Mouse (Mus musculus) midbrain, embryonic 11.5 days (tissue): ENCODE data around the gene Hist1h3b. TPM values are rescaled to one million over a fixed set of nuclear protein-coding genes. Genes with fewer than 3 reads are reported as not detected.
"Not testable (repeated sequence)": the region's sequence is repeated elsewhere in the genome, so short reads cannot be mapped to it uniquely, and the experiment has no call there.

Experiments
- ATAC-seq: fragments of 200-750 bp; cut with Nextera tagmentation; 2 replicates; pipeline ENCODE4 v1.8.0; 2017; ENCODE audit warnings: moderate TSS enrichment, moderate library complexity; ENCODE audit not compliant: low FRiP score
- DNase-seq: peaks from one replicate; pipeline ENCODE4 v3.0.0; 2015; ENCODE audit warnings: low spot score; ENCODE audit errors: missing footprints
- H3K27ac ChIP-seq: fragments of 300-500 bp; sonication (generic); 2 replicates; pipeline ENCODE4 v1.5.1; 2014; ENCODE audit warnings: low read depth, low read length
- H3K27me3 ChIP-seq: fragments of 300-500 bp; sonication (generic); 2 replicates; pipeline ENCODE4 v1.6.1; 2014; ENCODE audit warnings: mild to moderate bottlenecking, low read length, moderate library complexity, mixed read lengths; ENCODE audit not compliant: control insufficient read depth, insufficient read depth
- H3K36me3 ChIP-seq: fragments of 300-500 bp; sonication (generic); 2 replicates; pipeline ENCODE4 v1.6.1; 2014; ENCODE audit warnings: mild to moderate bottlenecking, low read length, moderate library complexity, mixed read lengths; ENCODE audit not compliant: control insufficient read depth, insufficient read depth
- H3K4me1 ChIP-seq: fragments of 300-500 bp; sonication (generic); 2 replicates; pipeline ENCODE4 v1.6.1; 2014; ENCODE audit warnings: low read length; ENCODE audit not compliant: control insufficient read depth, insufficient read depth
- H3K4me2 ChIP-seq: fragments of 300-500 bp; sonication (generic); 2 replicates; pipeline ENCODE4 v1.6.1; 2014; ENCODE audit warnings: mild to moderate bottlenecking, moderate library complexity
- H3K4me3 ChIP-seq: fragments of 300-500 bp; sonication (generic); 2 replicates; pipeline ENCODE4 v1.5.1; 2014; ENCODE audit warnings: low read depth, low read length
- H3K9ac ChIP-seq: fragments of 300-500 bp; sonication (generic); 2 replicates; pipeline ENCODE4 v1.6.1; 2014; ENCODE audit warnings: low read length
- H3K9me3 ChIP-seq: fragments of 300-500 bp; sonication (generic); 2 replicates; pipeline ENCODE4 v1.6.1; 2016; ENCODE audit warnings: low read length; ENCODE audit not compliant: control insufficient read depth
- WGBS: fragments of 180-500 bp; shearing (Covaris S2); extraction: QIAGEN DNeasy Blood & Tissue Kit; methylation state at CpG from one replicate; pipeline ENCODE4 v1.1.7; 2014; 5-methylcytosine and 5-hydroxymethylcytosine counted together
- polyA plus RNA-seq: library from polyadenylated mRNA; unstranded; fragments of >200 nt; fragmentation: Nextera tagmentation; extraction: Ambion mirVana; gene quantifications from 2 replicates; pipeline ENCODE4 v1.2.1, GENCODE M21; 2014

The Hist1h3b gene
- polyA plus RNA-seq, 1 experiment from 2014 or later: 13.2 TPM

DNA sequence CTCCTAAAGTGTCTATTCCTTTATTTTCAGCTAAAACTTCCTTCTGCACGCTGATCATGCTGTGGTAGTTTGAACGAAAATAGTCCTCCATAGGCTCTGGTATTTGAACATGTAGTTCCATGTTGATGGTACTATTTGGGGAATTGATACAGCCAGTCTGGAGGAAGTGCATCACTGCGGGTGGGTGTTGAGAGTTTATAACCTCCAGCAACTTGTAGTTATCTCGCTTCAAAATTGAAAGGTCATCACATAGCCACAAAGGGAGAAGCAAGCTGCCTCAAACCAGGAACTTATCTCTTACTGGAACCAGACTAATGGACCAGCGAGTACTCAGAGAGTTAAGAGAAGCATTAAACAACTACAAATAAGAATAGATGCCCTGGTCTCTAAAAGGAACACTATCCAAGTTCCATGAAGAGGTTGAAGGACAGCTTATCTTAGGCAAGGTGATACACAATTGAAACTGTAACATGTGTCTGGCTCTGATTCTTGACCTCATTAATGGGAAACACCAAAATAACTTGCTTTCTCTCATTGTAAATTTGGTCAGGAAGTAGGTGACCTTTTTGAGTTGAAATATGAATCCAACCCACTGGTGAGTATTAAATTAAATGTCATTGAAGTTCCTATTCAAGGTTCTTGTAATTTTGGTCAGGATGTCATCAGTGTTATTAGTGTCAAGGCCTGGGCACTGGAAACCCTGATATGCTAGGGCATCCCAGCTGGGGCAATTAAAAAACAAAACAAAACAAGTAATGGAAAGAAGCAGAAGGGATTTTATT, 35.6 kb upstream of the Hist1h3b start:
- Histone ChIP-seq H3K4me3 (no peak overlapping the region), H3K9ac (no peak overlapping the region), H3K27me3 (no peaks in the 10 kb centered on the region), H3K27ac (no peak overlapping the region), H3K36me3 (no peaks in the 10 kb centered on the region), H3K4me1 (no peaks in the 10 kb centered on the region), H3K4me2 (no peak overlapping the region), H3K9me3 (no peaks in the 10 kb centered on the region)
- ATAC-seq: no peak
- DNase-seq: no peak
- 84% methylated on average over 5 of the region's 5 CpGs for WGBS

DNA sequence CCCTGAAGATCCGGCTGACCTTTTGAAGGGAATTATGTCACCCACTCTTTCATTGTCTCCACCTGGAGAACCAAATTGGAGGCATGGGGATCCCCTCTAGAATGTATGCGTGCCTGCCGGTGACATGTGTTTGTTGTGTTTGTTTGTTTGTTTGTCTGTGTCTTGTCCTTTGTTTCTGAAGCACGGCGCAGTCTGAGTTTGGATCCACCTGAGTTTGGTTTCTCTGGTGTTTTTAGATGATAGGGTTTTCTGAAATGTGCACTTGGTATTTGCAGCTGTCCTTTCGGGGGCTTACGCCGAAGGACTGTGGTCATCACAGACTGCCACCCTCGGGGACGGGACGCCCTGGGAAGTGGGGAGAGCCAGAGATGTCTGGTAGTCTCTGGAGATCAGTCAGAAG, 34.9 kb upstream of the Hist1h3b start:
- Histone ChIP-seq H3K27ac (no peak overlapping the region), H3K27me3 (no peaks in the 10 kb centered on the region), H3K9me3 (no peaks in the 10 kb centered on the region), H3K9ac (no peak overlapping the region), H3K4me1 (no peaks in the 10 kb centered on the region), H3K4me3 (no peak overlapping the region), H3K36me3 (no peaks in the 10 kb centered on the region), H3K4me2 (no peak overlapping the region)
- DNase-seq (no peak), ATAC-seq (no peak)
- 53% methylated on average over 11 of the region's 11 CpGs for WGBS

DNA sequence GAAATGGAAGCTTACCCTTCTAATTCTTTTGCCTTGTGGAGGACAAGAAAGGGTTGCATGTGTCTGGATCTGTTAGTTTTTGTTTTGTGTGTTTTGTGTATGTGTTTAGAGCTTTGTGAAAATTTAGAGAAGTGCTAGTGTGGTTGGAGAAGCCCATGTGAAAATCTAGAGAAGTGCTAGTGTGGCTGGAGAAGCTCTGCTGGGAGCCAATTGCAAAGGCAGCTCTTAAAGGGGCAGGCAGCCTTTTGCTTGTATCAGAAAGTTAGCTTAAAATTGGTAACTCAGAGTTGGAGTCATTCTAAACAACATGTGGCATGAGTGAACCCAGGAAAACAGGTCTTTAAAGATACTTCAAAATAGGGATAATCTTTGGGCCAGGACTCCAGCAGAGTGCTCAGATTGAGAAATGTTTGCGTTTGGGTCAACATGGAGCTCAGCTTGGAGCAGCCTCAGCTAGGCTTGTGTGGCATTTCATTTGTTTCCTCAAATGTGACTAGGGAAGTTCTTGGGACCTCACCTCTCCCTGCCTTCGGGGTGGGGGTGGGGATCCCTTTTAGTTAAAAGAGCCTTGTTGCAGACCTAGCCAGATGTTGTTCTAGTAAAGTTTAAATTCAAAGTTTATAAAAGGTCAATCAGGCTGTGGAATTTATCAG, 34.3 kb upstream of the Hist1h3b start:
- H3K4me1 ChIP-seq, H3K27ac ChIP-seq, ATAC-seq, DNase-seq, H3K9ac ChIP-seq, H3K4me3 ChIP-seq, H3K36me3 ChIP-seq, H3K4me2 ChIP-seq, H3K9me3 ChIP-seq, H3K27me3 ChIP-seq: not testable (repeated sequence)
- 12% methylated on average over 2 of the region's 2 CpGs for WGBS

DNA sequence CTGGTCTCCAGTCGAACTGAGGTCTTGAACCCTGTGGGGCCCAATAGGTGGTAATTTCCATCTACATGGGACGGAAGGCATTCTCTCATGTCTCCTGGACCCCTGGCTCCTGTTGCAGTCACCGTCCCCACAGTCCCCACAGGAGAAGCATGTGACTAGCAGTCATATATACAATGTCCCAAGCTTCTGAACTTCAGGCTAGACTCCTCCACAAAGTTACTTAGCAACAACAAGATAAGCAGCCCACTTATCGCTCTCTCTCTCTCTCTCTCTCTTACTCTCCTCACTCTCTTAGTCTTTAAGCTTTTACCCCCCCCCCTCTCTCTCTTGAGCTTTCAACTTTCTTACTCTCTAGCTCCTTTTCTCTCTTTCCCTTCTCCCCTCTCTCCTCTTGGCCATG, 27.8 kb upstream of the Hist1h3b start:
- DNase-seq (no peak), ATAC-seq (no peak)
- no peak overlapping the region for H3K9ac ChIP-seq
- WGBS: 87% methylated on average over 4 of the region's 4 CpGs
- no peak overlapping the region for H3K4me3 ChIP-seq
- H3K27me3 ChIP-seq: no peaks in the 10 kb centered on the region
- no peaks in the 10 kb centered on the region for H3K36me3 ChIP-seq
- H3K4me2 ChIP-seq: no peak overlapping the region
- H3K4me1 ChIP-seq: no peaks in the 10 kb centered on the region
- no peaks in the 10 kb centered on the region for H3K9me3 ChIP-seq
- H3K27ac ChIP-seq: no peak overlapping the region

DNA sequence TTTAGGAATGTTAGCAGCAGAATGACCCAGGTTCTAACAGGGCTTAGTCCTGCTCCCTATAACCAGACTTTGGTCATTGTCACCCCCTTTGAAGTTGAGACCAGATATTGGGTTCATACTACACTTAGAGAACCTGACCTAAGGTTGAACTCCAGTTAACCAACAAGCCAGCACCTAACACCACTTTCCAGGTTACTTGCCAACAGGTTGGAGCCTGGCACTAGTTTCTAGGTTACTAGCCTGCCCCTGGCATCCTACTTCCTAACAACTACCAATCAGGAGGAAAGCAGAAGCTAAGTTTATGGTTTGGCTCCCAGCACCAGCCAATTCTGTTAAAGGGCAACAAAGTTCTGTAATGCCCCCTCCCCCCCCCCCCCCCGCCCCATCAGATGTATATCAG, 26.9 kb upstream of the Hist1h3b start:
- 33% methylated on average over 1 of the region's 1 CpGs for WGBS

DNA sequence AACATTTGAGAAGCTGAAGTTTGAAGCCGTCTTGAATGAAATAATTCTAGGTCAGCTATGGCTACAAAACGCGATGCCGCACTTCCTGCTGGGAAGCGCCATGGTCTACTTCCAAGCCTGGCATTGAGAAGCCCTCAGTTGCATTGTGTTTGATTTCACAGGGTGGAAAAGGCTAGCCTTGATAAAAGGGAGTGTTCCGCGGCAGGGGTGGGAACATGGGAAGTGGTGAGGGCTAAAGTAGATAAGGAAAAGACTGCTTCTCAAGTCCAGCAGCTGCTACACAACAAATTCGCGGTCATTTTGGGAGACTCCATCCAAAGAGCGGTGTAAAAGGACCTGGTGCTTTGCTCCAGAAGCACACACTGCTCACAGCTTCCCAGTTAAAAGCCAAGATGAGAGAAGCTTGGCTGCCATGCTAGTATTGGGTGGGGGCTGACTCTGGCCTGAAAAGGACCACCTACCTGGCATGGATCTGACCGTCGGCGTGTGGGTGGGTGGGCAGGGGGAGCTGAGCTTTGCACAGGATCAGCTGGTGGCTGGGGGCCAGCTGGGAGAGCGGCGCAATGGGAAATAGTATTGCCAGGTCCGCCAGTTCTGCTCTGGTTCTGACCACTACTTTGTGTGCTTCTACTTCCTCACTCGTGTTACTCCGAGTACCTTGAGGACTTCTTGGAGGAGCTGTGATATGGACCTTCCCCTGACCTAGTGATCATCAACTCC, 23.4 kb upstream of the Hist1h3b start:
- Histone ChIP-seq H3K9me3 (no peaks in the 10 kb centered on the region), H3K27ac (no peak overlapping the region), H3K4me3 (no peak overlapping the region), H3K9ac (no peak overlapping the region), H3K27me3 (no peaks in the 10 kb centered on the region), H3K4me1 (no peaks in the 10 kb centered on the region), H3K36me3 (no peaks in the 10 kb centered on the region), H3K4me2 (no peak overlapping the region)
- DNase-seq (no peak), ATAC-seq (no peak)
- WGBS: 88% methylated on average over 18 of the region's 18 CpGs

More for the DNA sequence above, 26.9 kb upstream of the Hist1h3b start:
- DNase-seq: no peak
- Histone ChIP-seq H3K27me3 (no peaks in the 10 kb centered on the region), H3K4me2 (no peak overlapping the region), H3K27ac (no peak overlapping the region), H3K9me3 (no peaks in the 10 kb centered on the region), H3K9ac (no peak overlapping the region), H3K4me3 (no peak overlapping the region), H3K36me3 (no peaks in the 10 kb centered on the region), H3K4me1 (no peaks in the 10 kb centered on the region)
- ATAC-seq: no peak

DNA sequence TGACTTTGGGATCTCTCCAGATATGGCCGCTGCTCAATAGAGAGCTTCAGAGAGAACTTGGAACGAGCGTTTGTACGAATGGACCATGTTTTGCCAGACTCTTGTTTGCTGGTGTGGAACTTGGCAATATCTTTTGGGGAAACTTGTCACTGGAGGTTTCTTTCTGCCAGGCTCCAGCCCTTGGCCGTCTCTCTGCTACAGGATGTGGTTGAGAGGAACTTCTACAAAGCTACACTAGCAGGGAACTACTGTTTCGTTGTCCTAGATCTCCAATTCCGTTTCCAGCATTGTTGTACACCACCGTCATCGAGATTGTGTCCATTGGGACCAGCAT, 22.9 kb upstream of the Hist1h3b start:
- Histone ChIP-seq H3K9ac (no peak overlapping the region), H3K36me3 (no peaks in the 10 kb centered on the region), H3K27ac (no peak overlapping the region), H3K9me3 (no peaks in the 10 kb centered on the region), H3K4me3 (no peak overlapping the region), H3K4me1 (no peaks in the 10 kb centered on the region), H3K4me2 (no peak overlapping the region), H3K27me3 (no peaks in the 10 kb centered on the region)
- ATAC-seq (no peak), DNase-seq (no peak)
- WGBS: 91% methylated on average over 9 of the region's 9 CpGs

DNA sequence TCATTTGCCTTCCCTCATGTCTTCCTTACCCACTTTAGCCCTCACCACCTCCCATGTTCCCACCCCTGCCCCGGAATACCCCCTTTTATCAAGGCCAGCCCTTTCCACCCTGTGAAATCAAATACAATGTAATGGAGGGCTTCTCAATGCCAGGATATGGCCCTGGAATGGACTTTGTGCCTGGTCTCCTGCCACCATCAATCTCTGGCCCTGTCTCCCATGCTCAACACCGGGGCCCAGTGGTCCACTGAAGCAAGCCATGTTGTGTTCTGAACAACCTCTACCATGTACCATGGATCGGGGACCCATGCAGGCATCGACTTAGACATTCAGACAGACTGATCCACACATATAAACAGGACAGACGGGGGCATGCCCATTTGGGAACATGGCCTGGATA, 22.4 kb upstream of the Hist1h3b start:
- WGBS: 89% methylated on average over 5 of the region's 5 CpGs
- H3K9ac ChIP-seq: no peak overlapping the region
- H3K36me3 ChIP-seq: no peaks in the 10 kb centered on the region
- DNase-seq: no peak
- ATAC-seq: no peak
- H3K4me1 ChIP-seq: no peaks in the 10 kb centered on the region
- no peaks in the 10 kb centered on the region for H3K27me3 ChIP-seq
- H3K4me3 ChIP-seq: no peak overlapping the region
- no peak overlapping the region for H3K4me2 ChIP-seq
- no peaks in the 10 kb centered on the region for H3K9me3 ChIP-seq
- H3K27ac ChIP-seq: no peak overlapping the region

DNA sequence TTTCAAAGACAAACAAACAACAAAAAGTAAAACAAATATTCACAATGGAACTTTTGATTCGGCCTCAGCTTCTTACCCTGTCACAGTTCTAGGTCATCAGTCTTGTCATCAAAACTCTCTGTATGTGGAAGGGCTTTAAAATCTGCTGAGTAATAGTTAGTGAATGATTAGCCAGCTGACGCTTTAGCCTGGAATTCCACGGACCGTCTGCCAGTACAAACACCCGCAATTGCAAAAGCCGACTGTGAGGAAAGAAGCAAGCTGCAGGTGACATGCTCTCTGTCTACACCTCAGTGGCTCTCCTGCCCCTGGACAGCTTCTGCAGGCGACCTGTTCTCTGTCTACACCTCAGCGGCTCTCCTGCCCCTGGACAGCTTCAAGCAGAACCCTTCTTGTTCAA, 21.6 kb upstream of the Hist1h3b start:
- Histone ChIP-seq H3K27me3 (no peaks in the 10 kb centered on the region), H3K36me3 (no peaks in the 10 kb centered on the region), H3K27ac (no peak overlapping the region), H3K4me3 (no peak overlapping the region), H3K9ac (no peak overlapping the region), H3K9me3 (no peaks in the 10 kb centered on the region), H3K4me1 (no peaks in the 10 kb centered on the region), H3K4me2 (no peak overlapping the region)
- ATAC-seq: no peak
- no peak for DNase-seq
- WGBS: 64% methylated on average over 8 of the region's 8 CpGs
